Mouse (Mus musculus) MEL (cell line): Measurements from ENCODE around the gene Eif2d. TPM values are rescaled to one million over a fixed set of nuclear protein-coding genes. Genes with fewer than 3 reads are reported as not detected.

Experiments
- DNase-seq: peaks from one replicate; pipeline ENCODE4 v3.0.0; 2011; ENCODE audit warnings: low read depth, low spot score
- H3K27ac ChIP-seq: 2 replicates; pipeline ENCODE4 v1.5.1; 2012; ENCODE audit warnings: low read depth, mild to moderate bottlenecking, control low read depth, low read length, moderate library complexity; ENCODE audit not compliant: control insufficient read depth
- H3K27me3 ChIP-seq, 2 experiments: fragments of 150-350 bp in 1 of 2; sonication (generic) in 1 of 2; 2 replicates each; pipeline ENCODE4 v1.6.1; 2012; ENCODE audit warnings: low read length in 2 of 2, mild to moderate bottlenecking in 2 of 2, improper control_type of control experiment in 1 of 2, moderate library complexity in 1 of 2; ENCODE audit not compliant: insufficient read depth in 2 of 2, control insufficient read depth in 1 of 2
- H3K36me3 ChIP-seq, 2 experiments: 2 replicates each; pipeline ENCODE4 v1.6.1; 2012 to 2014; ENCODE audit warnings: low read length in 2 of 2, improper control_type of control experiment in 1 of 2, inconsistent platforms in 1 of 2, mild to moderate bottlenecking in 1 of 2; ENCODE audit not compliant: insufficient read depth in 2 of 2, control insufficient read depth in 1 of 2
- H3K4me1 ChIP-seq, 2 experiments: fragments of 150-350 bp in 1 of 2; sonication (generic) in 1 of 2; 2 replicates each; pipeline ENCODE4 v1.6.1; 2012; ENCODE audit warnings: low read length in 2 of 2, improper control_type of control experiment in 1 of 2, mild to moderate bottlenecking in 1 of 2; ENCODE audit not compliant: insufficient read depth in 2 of 2, control insufficient read depth in 1 of 2
- H3K4me3 ChIP-seq, 2 experiments: fragments of 150-350 bp in 1 of 2; sonication (generic) in 1 of 2; 2 replicates each; pipeline ENCODE4 v1.5.1; 2012; ENCODE audit warnings: low read depth in 2 of 2, low read length in 2 of 2, mild to moderate bottlenecking in 2 of 2, moderate library complexity in 2 of 2, control low read depth in 1 of 2, improper control_type of control experiment in 1 of 2; ENCODE audit not compliant: control insufficient read depth in 1 of 2, insufficient read depth in 1 of 2
- H3K79me2 ChIP-seq: 2 replicates; pipeline ENCODE4 v1.6.1; 2012; ENCODE audit warnings: mild to moderate bottlenecking, low read length, moderate library complexity; ENCODE audit not compliant: control insufficient read depth, poor library complexity, insufficient read depth
- H3K9ac ChIP-seq: 2 replicates; pipeline ENCODE4 v1.6.1; 2012; ENCODE audit warnings: low read depth, mild to moderate bottlenecking, control low read depth, low read length, moderate library complexity; ENCODE audit not compliant: control insufficient read depth, poor library complexity, severe bottlenecking
- H3K9me3 ChIP-seq: fragments of 150-350 bp; sonication (generic); replicated peaks from 2 replicates; pipeline ENCODE4 v1.6.1; 2012; ENCODE audit warnings: mild to moderate bottlenecking, low read length, improper control_type of control experiment, moderate library complexity; ENCODE audit not compliant: insufficient read depth
- CHD2 ChIP-seq: IDR thresholded peaks from 2 replicates; pipeline ENCODE4 v1.6.1; 2011; ENCODE audit warnings: low read length, improper control_type of control experiment
- CTCF ChIP-seq, 3 experiments: IDR thresholded peaks in 2 of 3; conservative IDR thresholded peaks in 1 of 3; 2 replicates each; pipeline ENCODE4 v1.5.1; 2011 to 2012; ENCODE audit warnings: low read length in 3 of 3, low read depth in 2 of 3, mild to moderate bottlenecking in 2 of 3, improper control_type of control experiment in 1 of 3, inconsistent platforms in 1 of 3, mixed read lengths in 1 of 3, moderate library complexity in 1 of 3; ENCODE audit not compliant: control insufficient read depth in 1 of 3, insufficient read depth in 1 of 3, poor library complexity in 1 of 3, severe bottlenecking in 1 of 3
- ELF1 ChIP-seq: IDR thresholded peaks from 2 replicates; pipeline ENCODE4 v1.6.1; 2014; ENCODE audit warnings: low read depth, mild to moderate bottlenecking, inconsistent platforms, low read length, improper control_type of control experiment, moderate library complexity
- EP300 ChIP-seq, 2 experiments: IDR thresholded peaks; 2 replicates each; pipeline ENCODE4 v1.6.1; 2011; ENCODE audit warnings: improper control_type of control experiment in 2 of 2, low read length in 2 of 2, low read depth in 1 of 2, mild to moderate bottlenecking in 1 of 2
- ETS1 ChIP-seq: IDR thresholded peaks from 2 replicates; pipeline ENCODE4 v1.6.1; 2012; ENCODE audit warnings: low read depth, mild to moderate bottlenecking, inconsistent platforms, low read length, improper control_type of control experiment, moderate library complexity
- GATA1 ChIP-seq: IDR thresholded peaks from 2 replicates; pipeline ENCODE4 v1.6.1; 2011; ENCODE audit warnings: low read depth, low read length, improper control_type of control experiment
- HCFC1 ChIP-seq: IDR thresholded peaks from 2 replicates; pipeline ENCODE4 v1.6.1; 2012; ENCODE audit warnings: low read depth, mild to moderate bottlenecking, inconsistent platforms, low read length, improper control_type of control experiment, moderate library complexity
- JUND ChIP-seq: IDR thresholded peaks from 2 replicates; pipeline ENCODE4 v1.6.1; 2011; ENCODE audit warnings: low read depth, mild to moderate bottlenecking, improper control_type of control experiment, low read length
- KAT2A ChIP-seq: conservative IDR thresholded peaks from 2 replicates; pipeline ENCODE4 v1.6.1; 2012; ENCODE audit warnings: low read depth, low read length, improper control_type of control experiment, inconsistent platforms
- MAFK ChIP-seq: IDR thresholded peaks from 2 replicates; pipeline ENCODE4 v1.6.1; 2011; ENCODE audit warnings: low read depth, mild to moderate bottlenecking, low read length, improper control_type of control experiment, borderline replicate concordance
- MEF2A ChIP-seq: IDR thresholded peaks from 2 replicates; pipeline ENCODE4 v1.6.1; 2014; ENCODE audit warnings: low read depth, mild to moderate bottlenecking, inconsistent platforms, low read length, improper control_type of control experiment; ENCODE audit not compliant: poor library complexity, insufficient replicate concordance, severe bottlenecking; ENCODE audit errors: extremely low read depth
- MYB ChIP-seq: IDR thresholded peaks from 2 replicates; pipeline ENCODE4 v1.6.1; 2011; ENCODE audit warnings: mild to moderate bottlenecking, low read depth, low read length, improper control_type of control experiment
- NELFE ChIP-seq: IDR thresholded peaks from 2 replicates; pipeline ENCODE4 v1.6.1; 2011; ENCODE audit warnings: low read depth, low read length, improper control_type of control experiment
- POLR2A ChIP-seq, 2 experiments: IDR thresholded peaks; 2 replicates each; pipeline ENCODE4 v1.6.1; 2011 to 2012; ENCODE audit warnings: low read length in 2 of 2, mild to moderate bottlenecking in 2 of 2, control low read depth in 1 of 2, improper control_type of control experiment in 1 of 2, low read depth in 1 of 2, moderate library complexity in 1 of 2; ENCODE audit not compliant: control insufficient read depth in 1 of 2, insufficient read depth in 1 of 2, poor library complexity in 1 of 2
- POLR2AphosphoS2 ChIP-seq: IDR thresholded peaks from 2 replicates; pipeline ENCODE4 v1.6.1; 2011; ENCODE audit warnings: low read length, improper control_type of control experiment
- POLR2AphosphoS5 ChIP-seq: IDR thresholded peaks from 2 replicates; pipeline ENCODE4 v1.6.1; 2012; ENCODE audit warnings: low read depth, borderline replicate concordance, mild to moderate bottlenecking, inconsistent platforms, low read length, moderate library complexity, mixed read lengths
- RAD21 ChIP-seq: IDR thresholded peaks from 2 replicates; pipeline ENCODE4 v1.6.1; 2011; ENCODE audit warnings: mild to moderate bottlenecking, low read depth, low read length, improper control_type of control experiment
- RCOR1 ChIP-seq: IDR thresholded peaks from 2 replicates; pipeline ENCODE4 v1.6.1; 2012; ENCODE audit warnings: low read depth, mild to moderate bottlenecking, inconsistent platforms, low read length, improper control_type of control experiment
- SIN3A ChIP-seq: IDR thresholded peaks from 2 replicates; pipeline ENCODE4 v1.6.1; 2012; ENCODE audit warnings: low read length, improper control_type of control experiment, inconsistent platforms
- SMC3 ChIP-seq: IDR thresholded peaks from 2 replicates; pipeline ENCODE4 v1.6.1; 2011; ENCODE audit warnings: low read depth, low read length, improper control_type of control experiment
- UBTF ChIP-seq: IDR thresholded peaks from 2 replicates; pipeline ENCODE4 v1.6.1; 2012; ENCODE audit warnings: low read depth, mild to moderate bottlenecking, inconsistent platforms, low read length, improper control_type of control experiment, moderate library complexity, borderline replicate concordance; ENCODE audit not compliant: insufficient read depth
- USF1 ChIP-seq: IDR thresholded peaks from 2 replicates; pipeline ENCODE4 v1.6.1; 2014; ENCODE audit warnings: low read depth, mild to moderate bottlenecking, inconsistent platforms, low read length, improper control_type of control experiment, moderate library complexity
- ZKSCAN1 ChIP-seq: IDR thresholded peaks from 2 replicates; pipeline ENCODE4 v1.6.1; 2012; ENCODE audit warnings: low read depth, mild to moderate bottlenecking, inconsistent platforms, low read length, improper control_type of control experiment, moderate library complexity
- ZMIZ1 ChIP-seq: IDR thresholded peaks from 2 replicates; pipeline ENCODE4 v1.6.1; 2012; ENCODE audit warnings: low read depth, mild to moderate bottlenecking, inconsistent platforms, low read length, improper control_type of control experiment, moderate library complexity
- polyA plus RNA-seq, 2 experiments: library from polyadenylated mRNA; stranded (reverse) in 1 of 2; unstranded in 1 of 2; fragments of >175 nt in 1 of 2; fragments of >200 nt in 1 of 2; gene quantifications; 2 replicates each; pipeline versions ENCODE4 v1.2.1 to v1.2.4; 2012; ENCODE audit warnings: low replicate concordance in 2 of 2, low read depth in 1 of 2; ENCODE audit not compliant: insufficient read length in 2 of 2, insufficient read depth in 1 of 2, missing spikeins in 1 of 2
- total RNA-seq: library from RNA; depleted of rRNA; stranded (reverse); fragments of 300-350 nt; gene quantifications from 2 replicates; pipeline ENCODE4 v1.2.3, GENCODE M21; 2012

Eif2d gene
- total and polyA plus RNA-seq, 3 experiments = 31.0 to 43.6 TPM; not detected in 1

DNA sequence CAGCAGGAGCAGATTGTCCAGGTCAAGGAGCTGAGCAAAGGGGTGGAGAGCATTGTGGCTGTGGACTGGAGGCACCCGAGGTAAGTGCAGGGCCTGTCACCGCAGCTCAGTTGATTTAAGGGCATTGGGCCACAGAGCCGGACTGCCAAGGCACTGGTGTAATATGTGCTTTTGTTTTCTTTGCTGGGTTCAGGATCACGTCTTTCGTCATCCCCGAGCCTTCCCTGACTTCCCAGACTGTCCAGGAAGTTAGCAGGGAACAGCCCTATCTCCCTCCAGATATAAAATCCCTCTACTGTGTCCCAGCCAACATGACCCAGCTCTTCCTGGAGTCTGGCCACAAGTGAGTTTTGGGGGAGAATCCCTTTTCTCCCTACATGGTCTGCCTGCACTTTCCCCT lies 11.4 kb downstream of the Eif2d start:
- TF ChIP-seq SMC3 (no peak), SIN3A (no peak), KAT2A (no peak), ZKSCAN1 (no peak), USF1 (no peak), NELFE (no peak), GATA1 (no peak)
- Histone ChIP-seq H3K9me3 (no peaks in the 10 kb centered on the region), H3K4me1 (peaks cover 1 to 3% of the 10 kb centered on the region in 2 experiments; a peak in 2 of 4 replicates), H3K4me3 (no peak overlapping the region), H3K36me3 (peaks cover 2 to 4% of the 10 kb centered on the region in 2 experiments), H3K27ac (no peak overlapping the region), H3K27me3 (no peaks in the 10 kb centered on the region), H3K79me2 (no peaks in the 10 kb centered on the region), H3K9ac (no peak overlapping the region)
- no peak for DNase-seq

DNA sequence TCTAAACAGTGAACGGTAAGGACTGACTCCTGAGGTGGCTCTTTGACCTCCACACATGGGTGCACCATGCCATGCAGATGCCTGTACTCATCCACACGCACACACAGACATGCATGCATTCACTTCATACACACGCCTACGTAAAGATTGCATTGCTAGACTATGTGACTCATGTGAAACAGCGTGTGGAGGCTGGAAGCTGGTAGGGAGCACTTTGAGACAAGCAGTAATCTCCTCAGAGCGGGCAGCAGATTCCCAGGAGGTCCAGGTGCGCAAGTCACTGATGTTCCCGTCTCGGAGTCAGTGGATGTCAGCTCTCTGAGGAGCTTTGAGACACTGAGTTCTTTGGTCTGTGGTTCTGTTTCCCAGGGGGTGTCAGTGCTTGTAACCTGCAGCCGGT lies 14.6 kb downstream of the Eif2d start:
- Histone ChIP-seq H3K4me1 (no peaks in the 10 kb centered on the region), H3K79me2 (no peaks in the 10 kb centered on the region), H3K36me3 (peaks cover 0 to 5% of the 10 kb centered on the region in 2 experiments; a peak in 2 of 4 replicates), H3K9me3 (no peaks in the 10 kb centered on the region), H3K9ac (no peak overlapping the region)
- DNase-seq = no peak
- TF ChIP-seq POLR2AphosphoS5 = no peak
- TF ChIP-seq, all 39 proteins: peak for 0
- Histone ChIP-seq H3K27me3 (no peaks in the 10 kb centered on the region), H3K4me3 (no peak overlapping the region), H3K27ac (no peak overlapping the region)

DNA sequence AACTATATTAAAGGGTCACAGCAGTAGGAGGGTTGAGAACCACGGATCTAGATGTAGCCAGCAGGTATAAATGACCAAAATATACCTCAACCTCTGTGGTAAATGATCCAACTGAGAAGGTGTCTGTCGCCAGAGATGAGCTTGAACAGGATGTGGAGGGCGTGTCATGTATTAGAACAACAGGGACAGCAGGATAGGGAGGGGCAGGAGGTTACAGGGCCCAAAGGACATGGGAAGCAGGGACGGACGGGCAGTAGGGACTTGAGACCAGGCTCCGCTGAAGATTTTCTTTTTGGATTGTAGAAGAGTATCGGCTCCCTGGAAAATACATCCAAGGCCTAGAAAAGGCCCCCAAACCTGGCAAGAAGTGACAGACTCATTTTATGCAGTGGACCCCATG lies 20.0 kb downstream of the Eif2d start:
- TF ChIP-seq POLR2A (IDR thresholded peaks at IDR 0.05; ENCODE audit: control insufficient read depth in 1 of 2, insufficient read depth in 1 of 2, low read depth in 1 of 2, low read length in 2 of 2, poor library complexity in 1 of 2) (no peak), MAFK (no peak), MYB (no peak), CTCF (IDR thresholded peaks at IDR 0.05 in 2 of 3, conservative IDR thresholded peaks at IDR 0.05 in 1 of 3; ENCODE audit: control insufficient read depth in 1 of 3, insufficient read depth in 1 of 3, low read depth in 2 of 3, low read length in 3 of 3, poor library complexity in 1 of 3, severe bottlenecking in 1 of 3) (no peak), ETS1 (no peak), UBTF (no peak), ZMIZ1 (no peak), ZKSCAN1 (no peak), RCOR1 (no peak), MEF2A (no peak), RAD21 (no peak), HCFC1 (no peak), ELF1 (no peak), EP300 (IDR thresholded peaks at IDR 0.05; ENCODE audit: low read depth in 1 of 2, low read length in 2 of 2) (no peak), CHD2 (no peak), POLR2AphosphoS2 (no peak), JUND (no peak), SMC3 (no peak)
- no peak overlapping the region for H3K9ac ChIP-seq
- peaks cover 0 to 17% of the 10 kb centered on the region in 2 experiments; a peak in 2 of 4 replicates for H3K36me3 ChIP-seq
- H3K4me3 ChIP-seq = no peak overlapping the region
- no peaks in the 10 kb centered on the region for H3K79me2 ChIP-seq
- H3K9me3 ChIP-seq = no peaks in the 10 kb centered on the region
- no peak overlapping the region for H3K27ac ChIP-seq
- no peak for DNase-seq
- no peaks in the 10 kb centered on the region for H3K4me1 ChIP-seq
- H3K27me3 ChIP-seq = no peaks in the 10 kb centered on the region
